Mouse (Mus musculus) lung, postnatal 25 days (tissue): ENCODE results near the gene C77080.
A peak's percentile ranks its signal among the peaks of the same experiment; 100 is the strongest.
"Not testable (repeated sequence)": the region's sequence is repeated elsewhere in the genome, so short reads cannot be mapped to it uniquely, and the experiment has no call there.

Source experiments
- DNase-seq: peaks from one replicate; pipeline ENCODE4 v3.0.0; 2022; ENCODE audit warnings: low spot score

Gene C77080

GRCm38 (mm10) chr4:129218569-129219175 is 42.5 kb downstream of the C77080 start:
- no peak for DNase-seq

GRCm38 (mm10) chr4:129212486-129212885 is 48.7 kb downstream of the C77080 start:
- DNase-seq = not testable (repeated sequence)

GRCm38 (mm10) chr4:129211461-129211860 is 49.7 kb downstream of the C77080 start:
- DNase-seq = no peak

GRCm38 (mm10) chr4:129209504-129209903 is 51.7 kb downstream of the C77080 start:
- DNase-seq = peak; percentile 21

GRCm38 (mm10) chr4:129206792-129207191 is 54.4 kb downstream of the C77080 start:
- no peak for DNase-seq

- no peak for DNase-seq
Observed at GRCm38 (mm10) chr4:129204655-129205054, 56.5 kb downstream of the C77080 start.

GRCm38 (mm10) chr4:129197514-129197913 is 63.7 kb downstream of the C77080 start:
- no peak for DNase-seq

GRCm38 (mm10) chr4:129194280-129194679 is 66.9 kb downstream of the C77080 start:
- no peak for DNase-seq

- DNase-seq = no peak
Observed at GRCm38 (mm10) chr4:129191691-129192090, 69.5 kb downstream of the C77080 start.

- no peak for DNase-seq
Observed at GRCm38 (mm10) chr4:129190538-129190937, 70.7 kb downstream of the C77080 start.

GRCm38 (mm10) chr4:129189542-129190519 is 71.4 kb downstream of the C77080 start, which contains the start of the genes S100pbp and Yars:
S100pbp (minus strand) TSS chr4:129189727.
Yars (plus strand) TSS chr4:129189760.
- DNase-seq = peak; percentile 97

GRCm38 (mm10) chr4:129188803-129189541 is 72.2 kb downstream of the C77080 start:
- peak; percentile 12 for DNase-seq

GRCm38 (mm10) chr4:129188041-129188659 is 73.1 kb downstream of the C77080 start:
- DNase-seq = no peak

GRCm38 (mm10) chr4:129179560-129179959 is 81.6 kb downstream of the C77080 start:
- DNase-seq = no peak

GRCm38 (mm10) chr4:129172529-129172928 is 88.7 kb downstream of the C77080 start:
- no peak for DNase-seq
